Mouse (Mus musculus) spleen, postnatal 4 days (tissue): ENCODE data around the gene Vmn1r185.
"Not testable (repeated sequence)": the region's sequence is repeated elsewhere in the genome, so short reads cannot be mapped to it uniquely, and the experiment has no call there.

Experiments used
- DNase-seq, 2 experiments: peaks; one replicate each; pipeline ENCODE4 v3.0.0; 2022; ENCODE audit warnings: low spot score in 2 of 2

Gene Vmn1r185

GRCm38 (mm10) chr7:26618364-26618763 lies at the start of gene Vmn1r185:
Gene Vmn1r185 (minus strand): TSS chr7:26618464.
- not testable (repeated sequence) for DNase-seq

DNA sequence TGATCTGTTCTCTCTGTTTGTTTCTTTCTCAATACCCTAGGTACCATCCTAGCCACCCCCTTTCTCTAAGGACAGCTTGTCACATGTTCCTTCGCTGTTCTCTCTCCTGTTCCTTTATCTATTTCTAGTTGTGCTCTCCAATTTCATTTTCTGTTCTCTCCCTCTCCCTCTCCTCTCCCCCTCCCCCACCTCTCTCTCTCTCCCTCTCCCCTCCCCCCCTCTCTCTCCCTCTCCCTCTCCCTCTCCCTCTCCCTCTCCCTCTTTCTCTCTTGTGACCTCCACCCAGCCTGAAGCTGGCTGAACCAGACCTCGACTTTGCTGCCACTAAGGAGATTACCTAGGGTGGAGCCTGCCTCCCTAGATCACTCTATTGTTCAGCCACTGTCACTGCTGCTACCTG lies 49.2 kb upstream of the Vmn1r185 start:
- not testable (repeated sequence) for DNase-seq

DNA sequence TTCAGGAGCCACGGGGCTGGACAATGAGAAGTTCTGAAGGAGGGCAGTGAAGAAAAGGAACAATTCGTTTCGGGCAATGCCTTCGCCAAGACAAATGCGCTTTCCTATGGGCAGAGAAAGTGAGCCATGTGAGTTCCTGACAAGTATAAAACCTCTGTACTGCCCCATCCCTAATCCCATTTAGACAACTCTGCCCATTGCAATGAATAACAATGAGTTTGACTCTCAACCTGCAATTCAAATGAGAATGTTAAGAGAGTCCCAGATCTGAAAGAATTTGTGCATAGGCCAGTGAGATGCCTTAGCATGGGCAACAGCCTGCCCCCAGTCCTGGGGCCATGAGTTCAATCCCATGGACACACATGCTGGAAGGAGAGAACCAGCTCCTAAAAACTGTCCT lies 47.7 kb upstream of the Vmn1r185 start:
- no peak for DNase-seq

- no peak for DNase-seq
Measured at GRCm38 (mm10) chr7:26589774-26590173, 28.5 kb downstream of the Vmn1r185 start.

DNA sequence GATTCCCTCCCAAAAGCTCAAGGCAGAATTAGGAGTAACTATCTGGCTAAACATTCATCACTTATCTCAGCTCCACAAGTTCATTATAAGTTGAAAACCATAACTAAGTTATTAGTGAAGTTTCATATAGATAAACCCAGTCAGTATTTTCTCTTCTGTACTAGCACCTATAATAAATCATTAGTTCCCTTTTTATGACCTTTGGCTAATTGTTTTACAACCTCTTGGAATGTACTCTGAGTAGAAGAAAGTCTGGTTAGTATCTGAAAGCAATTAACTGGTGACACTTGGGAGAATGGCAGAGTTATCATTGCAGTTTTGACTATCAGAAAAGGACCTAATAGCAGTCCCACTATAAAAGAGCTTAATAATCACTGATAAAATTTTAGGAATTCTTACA lies 29.2 kb downstream of the Vmn1r185 start:
- DNase-seq = no peak
